Mouse (Mus musculus) bone marrow, adult 2 months (tissue): ENCODE data around the gene Klhl7.

ENCODE experiments used
- CTCF ChIP-seq: fragments of 200-500 bp; IDR thresholded peaks from 2 replicates; pipeline ENCODE4 v1.5.1; 2011; ENCODE audit warnings: low read length, control low read depth; ENCODE audit not compliant: control insufficient read depth, insufficient read depth
- POLR2A ChIP-seq: fragments of 200-500 bp; IDR thresholded peaks from 2 replicates; pipeline ENCODE4 v1.6.1; 2011; ENCODE audit warnings: low read depth, mild to moderate bottlenecking, control low read depth, low read length, borderline replicate concordance; ENCODE audit not compliant: control insufficient read depth

- TF ChIP-seq CTCF: no peak
- no peak for TF ChIP-seq POLR2A
Measured at GRCm38 (mm10) chr5:24078420-24079179, 21.8 kb upstream of the Klhl7 start.
